ENCODE assay signal across 26 mouse cellular contexts in genomic region chr3:64112707-64113106, GRCm38 (mm10). TPM values are rescaled to one million over a fixed set of nuclear protein-coding genes. Genes with fewer than 3 reads are reported as not detected.
DNase-seq lines count a peak whose midpoint lies in the region; ATAC-seq and TF ChIP-seq lines count a peak whose summit lies in the region.
"Had no signal": no experiment of that assay in that cellular context is flagged by ENCODE, and none has a peak within 500 bp of the region (broad histone marks: within the 10 kb centered on the region; RNA-seq: fewer than 3 reads in every experiment).

No protein-coding gene starts in this region.

- H3K27me3 ChIP-seq in forebrain, embryonic 15.5 days, result no peaks in the 10 kb centered on the region
- H3K27me3 ChIP-seq in neural tube, embryonic 13.5 days, result no peaks in the 10 kb centered on the region
- H3K27me3 ChIP-seq in stomach, postnatal 0 days (ENCODE audit: control insufficient read depth, insufficient read depth, low read length), result no peaks in the 10 kb centered on the region
- H3K27me3 ChIP-seq: embryonic facial prominence, embryonic 13.5 days; limb, embryonic 12.5 days; liver, embryonic 13.5 days; lung, embryonic 15.5 days had no signal

- no peak for TF ChIP-seq CTCF in stomach, postnatal 0 days (IDR thresholded peaks at IDR 0.05; ENCODE audit: low read depth)

- no peak for TF ChIP-seq EP300 in stomach, postnatal 0 days (optimal IDR thresholded peaks at IDR 0.05)

- intact Hi-C loops in left cerebral cortex, postnatal 4 days (cut with DNase I), result no loop called here
- intact Hi-C loops in left cerebral cortex, postnatal 10 days (cut with DNase I), result no loop called here

- H3K4me1 ChIP-seq in forebrain, embryonic 15.5 days, result no peaks in the 10 kb centered on the region
- H3K4me1 ChIP-seq in neural tube, embryonic 13.5 days (replicated peaks), result no peaks in the 10 kb centered on the region
- H3K4me1 ChIP-seq in stomach, postnatal 0 days (replicated peaks; ENCODE audit: control insufficient read depth, insufficient read depth), result no peaks in the 10 kb centered on the region
- H3K4me1 ChIP-seq: embryonic facial prominence, embryonic 13.5 days; limb, embryonic 12.5 days; liver, embryonic 13.5 days; lung, embryonic 15.5 days had no signal

- no peaks in the 10 kb centered on the region for H3K36me3 ChIP-seq in forebrain, embryonic 15.5 days
- H3K36me3 ChIP-seq in neural tube, embryonic 13.5 days, result no peaks in the 10 kb centered on the region
- H3K36me3 ChIP-seq in stomach, postnatal 0 days (ENCODE audit: control insufficient read depth, insufficient read depth, low read length), result no peaks in the 10 kb centered on the region
- H3K36me3 ChIP-seq: embryonic facial prominence, embryonic 13.5 days; G1E; limb, embryonic 12.5 days; liver, embryonic 13.5 days; lung, embryonic 15.5 days had no signal

- DNase-seq in cerebellum, adult 9-10 months, result peak; percentile 14
- no peak for DNase-seq in cerebellum, adult 11 months
- peak; percentile 8 for DNase-seq in left cerebral cortex, postnatal 4 days
- no peak for DNase-seq in left cerebral cortex, postnatal 10 days (ENCODE audit: extremely low spot score in 1 of 2, low spot score in 2 of 2)
- no peak for DNase-seq in layer of hippocampus, adult 9-11 months
- no peak for DNase-seq in stomach, postnatal 0 days (ENCODE audit: low spot score)
- DNase-seq: heart, postnatal 4 days; liver, embryonic 13.5 days had no signal

- peak; percentile 67 for ATAC-seq in forebrain, embryonic 15.5 days (replicated peaks)
- peak; percentile 86 for ATAC-seq in neural tube, embryonic 13.5 days (ENCODE audit: low read depth)
- no peak for ATAC-seq in stomach, postnatal 0 days (ENCODE audit: low FRiP score, low TSS enrichment)
- ATAC-seq: CD4-positive, CD25-positive, alpha-beta regulatory T cell, adult 4 months; intestine, postnatal 0 days had no signal

- WGBS in forebrain, embryonic 15.5 days, result 57% methylated on average over 1 of the region's 1 CpGs
- 75% methylated on average over 1 of the region's 1 CpGs for WGBS in neural tube, embryonic 13.5 days
- WGBS in stomach, postnatal 0 days, result 85% methylated on average over 1 of the region's 1 CpGs

- H3K4me3 ChIP-seq in forebrain, embryonic 15.5 days, result no peak overlapping the region
- no peak overlapping the region for H3K4me3 ChIP-seq in neural tube, embryonic 13.5 days
- no peak overlapping the region for H3K4me3 ChIP-seq in stomach, postnatal 0 days (ENCODE audit: low read depth, low read length)
- H3K4me3 ChIP-seq: embryonic facial prominence, embryonic 13.5 days; layer of hippocampus, adult 2 months; left cerebral cortex, adult 2 months; limb, embryonic 12.5 days; liver, embryonic 13.5 days; lung, embryonic 15.5 days had no signal

- no peak overlapping the region for H3K4me2 ChIP-seq in forebrain, embryonic 15.5 days (replicated peaks)
- no peak overlapping the region for H3K4me2 ChIP-seq in neural tube, embryonic 13.5 days
- no peak overlapping the region for H3K4me2 ChIP-seq in stomach, postnatal 0 days (replicated peaks; ENCODE audit: low read depth)
- H3K4me2 ChIP-seq: embryonic facial prominence, embryonic 13.5 days; limb, embryonic 12.5 days; liver, embryonic 13.5 days; lung, embryonic 15.5 days had no signal

- no peak overlapping the region for H3K9ac ChIP-seq in forebrain, embryonic 15.5 days (replicated peaks)
- H3K9ac ChIP-seq in neural tube, embryonic 13.5 days, result no peak overlapping the region
- no peak overlapping the region for H3K9ac ChIP-seq in stomach, postnatal 0 days (ENCODE audit: low read length)
- H3K9ac ChIP-seq: embryonic facial prominence, embryonic 13.5 days; limb, embryonic 12.5 days; liver, embryonic 13.5 days; lung, embryonic 15.5 days had no signal

- H3K9me3 ChIP-seq in forebrain, embryonic 15.5 days, result no peaks in the 10 kb centered on the region
- no peaks in the 10 kb centered on the region for H3K9me3 ChIP-seq in neural tube, embryonic 13.5 days
- no peaks in the 10 kb centered on the region for H3K9me3 ChIP-seq in stomach, postnatal 0 days (ENCODE audit: control insufficient read depth, low read length)
- H3K9me3 ChIP-seq: embryonic facial prominence, embryonic 13.5 days; G1E; limb, embryonic 12.5 days; liver, embryonic 13.5 days; lung, embryonic 15.5 days had no signal

- no peak overlapping the region for H3K27ac ChIP-seq in forebrain, embryonic 15.5 days (replicated peaks)
- peak overlapping the region; percentile 46 for H3K27ac ChIP-seq in neural tube, embryonic 13.5 days (replicated peaks)
- H3K27ac ChIP-seq in stomach, postnatal 0 days (replicated peaks), result no peak overlapping the region
- H3K27ac ChIP-seq: embryonic facial prominence, embryonic 13.5 days; kidney, postnatal 0 days; layer of hippocampus, adult 2 months; left cerebral cortex, adult 2 months; limb, embryonic 12.5 days; liver, embryonic 13.5 days; lung, embryonic 15.5 days; macrophage had no signal

RNA-seq across cellular contexts. Expression of gene Vmn2r2, which starts 29.0 kb away (rescaled TPM):
- not detected for total RNA-seq in left cerebral cortex, postnatal 4 days (2021)
- not detected for total RNA-seq in left cerebral cortex, postnatal 10 days (2021)
- polyA plus RNA-seq in forebrain, embryonic 15.5 days (2015; fragmentation: Nextera tagmentation; extraction: Ambion mirVana), result 0.04 and 0.10 TPM in 2 replicates
- polyA plus RNA-seq in neural tube, embryonic 13.5 days (2015; fragmentation: Nextera tagmentation; extraction: Ambion mirVana), result 0.11 TPM in 1 of 2 replicates, not detected in the other
- not detected in 2 replicates for polyA plus RNA-seq in stomach, postnatal 0 days (2015; fragmentation: Nextera tagmentation; extraction: Ambion mirVana)
- total RNA-seq: adrenal gland, postnatal 4 days; gastrocnemius, adult 18-20 months; granulocyte monocyte progenitor cell, adult 5-6 weeks; heart, postnatal 4 days; layer of hippocampus, adult 2 months; left cerebral cortex, adult 2 months had no signal
- polyA plus RNA-seq: CD4-positive, CD25-positive, alpha-beta regulatory T cell, adult 4 months; embryonic facial prominence, embryonic 13.5 days; G1E; heart, embryonic 14.5 days; kidney, postnatal 0 days; limb, embryonic 12.5 days; liver, embryonic 13.5 days; lung, embryonic 15.5 days; macrophage; spleen, adult 2 months; stomach, embryonic 16.5 days had no signal

RNA-seq across cellular contexts. Expression of gene Vmn2r1, which starts 31.4 kb away (rescaled TPM):
- under 1 TPM; 0.84 to 0.89 TPM for total RNA-seq in left cerebral cortex, postnatal 4 days (2021)
- total RNA-seq in left cerebral cortex, postnatal 10 days (2021), result under 1 TPM; 0.47 to 0.49 TPM
- polyA plus RNA-seq in forebrain, embryonic 15.5 days (2015; fragmentation: Nextera tagmentation; extraction: Ambion mirVana), result 0.11 and 0.17 TPM in 2 replicates
- 0.08 and 0.10 TPM in 2 replicates for polyA plus RNA-seq in neural tube, embryonic 13.5 days (2015; fragmentation: Nextera tagmentation; extraction: Ambion mirVana)
- 0.05 and 0.06 TPM in 2 replicates for polyA plus RNA-seq in stomach, postnatal 0 days (2015; fragmentation: Nextera tagmentation; extraction: Ambion mirVana)
- total RNA-seq: granulocyte monocyte progenitor cell, adult 5-6 weeks had no signal
- polyA plus RNA-seq: CD4-positive, CD25-positive, alpha-beta regulatory T cell, adult 4 months; G1E; heart, embryonic 14.5 days; liver, embryonic 13.5 days; lung, embryonic 15.5 days; macrophage; spleen, adult 2 months had no signal

Comparison
In these comparisons a context has a peak if more than half of its experiments do, and no peak if none do; other contexts are left out.
1. DNase-seq: peak in cerebellum, adult 9-10 months (single experiment) and left cerebral cortex, postnatal 4 days (single experiment); none in cerebellum, adult 11 months (single experiment), left cerebral cortex, postnatal 10 days (0 of 2), layer of hippocampus, adult 9-11 months (single experiment) and stomach, postnatal 0 days (single experiment).